Mouse (Mus musculus) NIH3T3 (cell line): ENCODE measurements around the gene Bnc1.
A peak's percentile ranks its signal among the peaks of the same experiment; 100 is the strongest.

Source experiments
- DNase-seq: peaks from one replicate; pipeline ENCODE4 v3.0.0-alpha.2; 2012; ENCODE audit warnings: low read depth

The Bnc1 gene

GRCm38 (mm10) chr7:81973939-81974338 is 18.2 kb downstream of the Bnc1 start:
- DNase-seq = no peak

- DNase-seq = no peak
Measured at GRCm38 (mm10) chr7:81973339-81973738, 18.8 kb downstream of the Bnc1 start.

DNA sequence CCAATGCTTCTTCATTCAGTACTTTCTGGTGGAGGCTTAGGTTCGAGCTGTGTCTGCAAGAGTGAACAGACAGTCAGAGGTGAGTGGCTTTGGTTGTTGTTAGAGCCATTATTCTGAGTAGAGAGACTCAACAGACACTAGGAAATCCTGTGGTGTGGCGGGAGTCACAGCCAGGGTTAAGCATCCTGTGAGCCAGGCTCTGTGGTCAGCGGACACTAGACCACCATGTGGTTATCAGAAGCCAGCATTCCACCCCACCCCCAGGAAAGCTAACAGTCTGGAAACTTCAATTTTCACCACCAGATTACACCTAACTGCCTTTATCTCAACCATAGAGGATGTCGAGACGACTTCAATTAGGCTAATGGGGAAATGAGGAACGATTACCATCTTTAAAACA is 23.1 kb downstream of the Bnc1 start:
- no peak for DNase-seq

GRCm38 (mm10) chr7:81968451-81968850 is 23.6 kb downstream of the Bnc1 start:
- no peak for DNase-seq

- peak; percentile 35 for DNase-seq
Measured at GRCm38 (mm10) chr7:81966195-81966594, 25.9 kb downstream of the Bnc1 start.

GRCm38 (mm10) chr7:81959704-81960103 is 32.4 kb downstream of the Bnc1 start:
- DNase-seq = peak; percentile 90

GRCm38 (mm10) chr7:81954208-81954846 is 37.8 kb downstream of the Bnc1 start:
- DNase-seq = peak; percentile 57

DNA sequence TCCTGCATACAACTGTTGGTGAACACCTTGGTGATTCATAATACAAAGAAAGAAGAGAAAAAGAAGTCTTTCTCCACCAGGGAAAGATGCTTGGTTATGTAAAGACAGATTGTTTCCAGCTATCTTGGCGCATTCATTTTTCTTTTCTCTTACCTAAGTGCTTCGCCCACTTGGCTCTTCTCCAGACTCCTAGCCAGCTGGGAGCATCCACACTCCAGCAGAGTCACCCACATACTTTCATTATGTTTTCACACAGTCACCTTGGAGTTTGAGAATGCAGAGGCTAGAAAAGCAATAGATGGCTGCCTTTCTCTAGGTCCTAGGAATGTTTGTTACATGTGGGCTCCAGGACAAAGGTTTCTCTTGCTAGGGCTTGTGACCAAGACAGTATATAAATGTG is 41.6 kb downstream of the Bnc1 start:
- DNase-seq = no peak

DNA sequence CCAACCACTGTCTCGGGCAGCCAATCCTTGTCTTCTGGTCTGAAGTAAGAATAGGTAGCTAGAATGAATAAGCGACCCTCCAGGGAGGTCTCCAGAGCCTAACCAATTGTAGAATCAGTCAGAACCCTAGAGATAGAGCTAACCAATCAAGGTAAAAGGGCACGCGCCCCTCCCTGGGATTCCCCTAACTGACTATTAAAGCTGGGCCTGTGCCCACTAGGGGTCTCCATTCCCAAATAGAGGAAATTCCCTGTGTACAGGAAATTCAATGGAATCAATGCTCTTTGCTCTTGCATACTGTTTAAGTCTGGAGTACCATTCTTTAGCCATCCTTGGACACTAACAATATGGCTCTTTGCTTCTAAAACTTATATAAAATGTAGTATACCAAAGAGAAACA is 46.7 kb downstream of the Bnc1 start:
- DNase-seq = no peak

DNA sequence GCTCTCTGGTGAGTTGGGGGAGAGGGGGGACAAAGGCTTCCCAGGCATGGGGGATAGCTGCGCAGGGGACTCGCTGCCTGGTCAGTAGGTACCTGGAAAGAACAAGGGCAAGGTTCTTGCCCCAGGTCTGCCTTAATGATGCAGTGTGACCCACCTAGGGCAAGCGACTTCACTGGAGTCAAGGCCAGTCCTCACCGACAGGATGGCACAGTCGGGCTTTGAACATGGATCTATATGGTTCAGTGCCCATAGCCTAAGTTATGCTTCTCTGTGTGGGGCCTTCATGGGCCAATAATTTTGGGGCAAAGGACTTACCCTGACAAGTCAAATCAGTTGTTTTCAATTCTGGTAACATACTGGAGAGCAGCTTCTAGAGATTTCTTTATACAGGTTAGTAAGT is 57.3 kb downstream of the Bnc1 start:
- DNase-seq = no peak

DNA sequence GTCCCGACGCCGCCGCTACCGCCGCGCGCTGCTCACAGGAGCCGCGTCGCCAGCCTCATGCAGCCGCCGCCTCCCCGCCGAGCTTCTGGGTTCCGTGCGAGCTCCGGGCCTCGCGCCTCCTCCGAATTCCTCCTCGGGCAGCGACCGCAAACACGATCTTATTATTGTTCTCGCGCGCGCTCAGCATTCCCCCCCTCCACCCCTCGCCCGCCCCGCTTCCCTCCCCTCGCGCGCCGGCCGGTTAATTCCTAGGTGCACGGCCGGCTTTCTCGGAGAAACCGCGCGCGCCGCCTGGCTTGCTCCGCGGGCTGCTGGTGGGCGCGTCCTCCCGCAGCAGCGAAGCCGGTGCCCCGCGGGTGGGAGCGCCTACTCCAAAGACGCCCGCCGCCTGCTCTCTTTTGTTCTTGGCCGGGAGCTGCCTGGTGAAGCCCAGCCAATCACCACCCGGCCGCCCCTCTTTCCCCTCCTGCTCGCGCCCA is 57.8 kb downstream of the Bnc1 start, which contains the start of gene Hdgfl3:
Hdgfl3 (minus strand) TSS at position 207 of the 479 bp plus-strand sequence.
- DNase-seq = peak; percentile 94

GRCm38 (mm10) chr7:81933601-81934266 is 58.4 kb downstream of the Bnc1 start:
- peak; percentile 90 for DNase-seq

- peak; percentile 41 for DNase-seq
Measured at GRCm38 (mm10) chr7:81933061-81933600, 59.0 kb downstream of the Bnc1 start.

DNA sequence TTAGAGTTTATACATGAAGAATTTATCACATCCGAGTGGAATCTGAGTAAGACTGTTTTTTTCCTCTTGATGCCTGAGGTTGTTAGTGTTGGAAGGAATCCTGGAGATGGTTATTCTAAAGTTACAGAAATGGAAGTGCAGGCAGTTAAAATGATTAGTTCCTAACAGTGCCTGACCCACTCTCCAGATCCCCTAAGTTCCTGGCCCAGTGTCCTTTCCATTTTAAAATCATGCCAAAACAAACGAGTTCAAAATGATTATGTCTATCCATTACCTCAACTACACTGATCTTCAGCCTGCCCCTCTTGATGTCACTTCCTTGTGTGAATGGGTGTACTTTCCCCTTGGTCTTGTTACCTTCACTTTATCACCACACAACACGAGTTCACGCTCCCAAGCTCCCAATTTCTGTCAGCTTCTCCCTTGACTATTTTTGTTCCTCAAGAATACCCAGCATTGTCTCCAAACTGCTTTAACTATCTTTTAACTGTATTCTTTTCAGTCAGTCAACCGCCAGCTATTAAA is 59.5 kb downstream of the Bnc1 start:
- DNase-seq = peak; percentile 60

- DNase-seq = no peak
Measured at GRCm38 (mm10) chr7:81928998-81929397, 63.1 kb downstream of the Bnc1 start.

GRCm38 (mm10) chr7:81921379-81921952 is 70.6 kb downstream of the Bnc1 start:
- no peak for DNase-seq

GRCm38 (mm10) chr7:81920314-81920713 is 71.8 kb downstream of the Bnc1 start:
- DNase-seq = no peak

- peak; percentile 43 for DNase-seq
Measured at GRCm38 (mm10) chr7:81918316-81918715, 73.8 kb downstream of the Bnc1 start.
